Mouse (Mus musculus) limb, embryonic 14.5 days (tissue): ENCODE results near the gene Tgm4. TPM values are rescaled to one million over a fixed set of nuclear protein-coding genes. Genes with fewer than 3 reads are reported as not detected.

Experiments used
- ATAC-seq: fragments of 200-750 bp; cut with Nextera tagmentation; 2 replicates; pipeline ENCODE4 v1.8.0; 2017; ENCODE audit warnings: low read depth, moderate number of reproducible peaks, moderate TSS enrichment; ENCODE audit not compliant: low FRiP score
- DNase-seq: peaks from one replicate; pipeline ENCODE4 v3.0.0-alpha.2; 2015; ENCODE audit warnings: low spot score
- H3K27ac ChIP-seq: fragments of 300-500 bp; sonication (generic); replicated peaks from 2 replicates; pipeline ENCODE4 v1.5.1; 2014; ENCODE audit warnings: low read depth, mild to moderate bottlenecking, low read length, moderate library complexity, mixed read lengths
- H3K27me3 ChIP-seq: fragments of 300-500 bp; sonication (generic); 2 replicates; pipeline ENCODE4 v1.6.1; 2014; ENCODE audit warnings: low read length, mixed read lengths; ENCODE audit not compliant: control insufficient read depth, insufficient read depth
- H3K36me3 ChIP-seq: fragments of 300-500 bp; sonication (generic); 2 replicates; pipeline ENCODE4 v1.6.1; 2014; ENCODE audit warnings: mild to moderate bottlenecking, low read length, moderate library complexity, mixed read lengths; ENCODE audit not compliant: control insufficient read depth, insufficient read depth
- H3K4me1 ChIP-seq: fragments of 300-500 bp; sonication (generic); 2 replicates; pipeline ENCODE4 v1.6.1; 2014; ENCODE audit warnings: antibody characterized with exemption, low read length, mixed read lengths; ENCODE audit not compliant: control insufficient read depth, insufficient read depth
- H3K4me2 ChIP-seq: fragments of 300-500 bp; sonication (generic); replicated peaks from 2 replicates; pipeline ENCODE4 v1.6.1; 2014; ENCODE audit warnings: low read depth, mild to moderate bottlenecking, low read length, moderate library complexity; ENCODE audit not compliant: severe bottlenecking
- H3K4me3 ChIP-seq: fragments of 300-500 bp; sonication (generic); replicated peaks from 2 replicates; pipeline ENCODE4 v1.5.1; 2014; ENCODE audit warnings: low read length
- H3K9ac ChIP-seq: fragments of 300-500 bp; sonication (generic); 2 replicates; pipeline ENCODE4 v1.6.1; 2014; ENCODE audit warnings: mild to moderate bottlenecking, low read depth, low read length, moderate library complexity; ENCODE audit not compliant: severe bottlenecking
- H3K9me3 ChIP-seq: fragments of 300-500 bp; sonication (generic); 2 replicates; pipeline ENCODE4 v1.6.1; 2016; ENCODE audit warnings: low read length; ENCODE audit not compliant: control insufficient read depth
- POLR2A ChIP-seq: fragments of 200-500 bp; IDR thresholded peaks from 2 replicates; pipeline ENCODE4 v1.8.0; 2012; ENCODE audit warnings: inconsistent platforms, mild to moderate bottlenecking, moderate library complexity, borderline replicate concordance; ENCODE audit not compliant: insufficient read depth, insufficient read length; ENCODE audit errors: extremely low read depth
- WGBS: fragments of 180-500 bp; shearing (Covaris S2); extraction: QIAGEN DNeasy Blood & Tissue Kit; methylation state at CpG from one replicate; pipeline ENCODE4 v1.1.7; 2014; 5-methylcytosine and 5-hydroxymethylcytosine counted together
- polyA plus RNA-seq, 2 experiments: library from polyadenylated mRNA; depleted of rRNA in 1 of 2; stranded (reverse) in 1 of 2; unstranded in 1 of 2; fragments of >200 nt; fragmentation: Nextera tagmentation in 1 of 2; extraction: Ambion mirVana in 1 of 2; gene quantifications; 2 replicates each; pipeline versions ENCODE4 v1.2.1 to v1.2.3; 2012 to 2014

Tgm4 gene
- 0.41 and 0.45 TPM in 2 replicates for polyA plus RNA-seq (2012; rRNA removed)
- polyA plus RNA-seq (2014; fragmentation: Nextera tagmentation; extraction: Ambion mirVana) = 0.47 and 0.59 TPM in 2 replicates

- ATAC-seq = no peak
- Histone ChIP-seq H3K36me3 (no peaks in the 10 kb centered on the region), H3K4me3 (no peak within 1 kb of the TSS), H3K9me3 (no peaks in the 10 kb centered on the region), H3K27ac (no peak within 1 kb of the TSS), H3K27me3 (no peaks in the 10 kb centered on the region), H3K4me2 (no peak within 1 kb of the TSS), H3K9ac (no peak within 1 kb of the TSS), H3K4me1 (no peaks in the 10 kb centered on the region)
- no peak for DNase-seq
- TF ChIP-seq POLR2A = no peak
- WGBS = 87% methylated on average over 4 of the region's 4 CpGs
Measured at GRCm38 (mm10) chr9:123034426-123034825, at the start of gene Tgm4. Gene Tgm4 (plus strand): TSS chr9:123034726.

- Histone ChIP-seq H3K27me3 (no peaks in the 10 kb centered on the region), H3K27ac (no peak overlapping the region), H3K36me3 (peaks cover 62% of the 10 kb centered on the region), H3K4me2 (no peak overlapping the region), H3K4me1 (no peaks in the 10 kb centered on the region), H3K9ac (no peak overlapping the region), H3K9me3 (no peaks in the 10 kb centered on the region), H3K4me3 (no peak overlapping the region)
- ATAC-seq (no peak), DNase-seq (no peak)
- WGBS = 95% methylated on average over 10 of the region's 10 CpGs
- no peak for TF ChIP-seq POLR2A
Measured at GRCm38 (mm10) chr9:122998406-122999192, 35.9 kb upstream of the Tgm4 start.

GRCm38 (mm10) chr9:122999193-122999586, 35.3 kb upstream of the Tgm4 start:
- 95% methylated on average over 4 of the region's 4 CpGs for WGBS
- no peak for TF ChIP-seq POLR2A
- no peaks in the 10 kb centered on the region for H3K4me1 ChIP-seq

GRCm38 (mm10) chr9:123004718-123005117, 29.8 kb upstream of the Tgm4 start:
- Histone ChIP-seq H3K9ac (no peak overlapping the region), H3K4me3 (no peak overlapping the region), H3K4me1 (no peaks in the 10 kb centered on the region), H3K9me3 (no peaks in the 10 kb centered on the region), H3K36me3 (peaks cover 85% of the 10 kb centered on the region), H3K4me2 (no peak overlapping the region), H3K27ac (no peak overlapping the region), H3K27me3 (no peaks in the 10 kb centered on the region)
- DNase-seq (no peak), ATAC-seq (no peak)
- 91% methylated on average over 2 of the region's 2 CpGs for WGBS
- TF ChIP-seq POLR2A = no peak

More at GRCm38 (mm10) chr9:122999193-122999586, 35.3 kb upstream of the Tgm4 start:
- Histone ChIP-seq H3K9ac (no peak overlapping the region), H3K9me3 (no peaks in the 10 kb centered on the region), H3K4me3 (no peak overlapping the region), H3K27ac (no peak overlapping the region), H3K4me2 (no peak overlapping the region), H3K36me3 (peaks cover 64% of the 10 kb centered on the region), H3K27me3 (no peaks in the 10 kb centered on the region)
- ATAC-seq (no peak), DNase-seq (no peak)

- no peak for DNase-seq
Measured at GRCm38 (mm10) chr9:123006071-123006470, 28.5 kb upstream of the Tgm4 start.

More at GRCm38 (mm10) chr9:123006071-123006470, 28.5 kb upstream of the Tgm4 start:
- no peak overlapping the region for H3K9ac ChIP-seq
- H3K36me3 ChIP-seq = peaks cover 85% of the 10 kb centered on the region
- no peak overlapping the region for H3K27ac ChIP-seq
- H3K27me3 ChIP-seq = no peaks in the 10 kb centered on the region
- no peak overlapping the region for H3K4me2 ChIP-seq
- no peaks in the 10 kb centered on the region for H3K9me3 ChIP-seq
- ATAC-seq = no peak
- no peak for TF ChIP-seq POLR2A
- no peak overlapping the region for H3K4me3 ChIP-seq
- no peaks in the 10 kb centered on the region for H3K4me1 ChIP-seq
- 74% methylated on average over 6 of the region's 6 CpGs for WGBS
